Mouse (Mus musculus): ENCODE measurements at regions not wholly inside any gene's neighbourhood (a gene's known extent, or its start where the extent isn't known, plus 50 kb on each side); places are given as distances from the start of the nearest gene placed in this dataset.

DNA sequence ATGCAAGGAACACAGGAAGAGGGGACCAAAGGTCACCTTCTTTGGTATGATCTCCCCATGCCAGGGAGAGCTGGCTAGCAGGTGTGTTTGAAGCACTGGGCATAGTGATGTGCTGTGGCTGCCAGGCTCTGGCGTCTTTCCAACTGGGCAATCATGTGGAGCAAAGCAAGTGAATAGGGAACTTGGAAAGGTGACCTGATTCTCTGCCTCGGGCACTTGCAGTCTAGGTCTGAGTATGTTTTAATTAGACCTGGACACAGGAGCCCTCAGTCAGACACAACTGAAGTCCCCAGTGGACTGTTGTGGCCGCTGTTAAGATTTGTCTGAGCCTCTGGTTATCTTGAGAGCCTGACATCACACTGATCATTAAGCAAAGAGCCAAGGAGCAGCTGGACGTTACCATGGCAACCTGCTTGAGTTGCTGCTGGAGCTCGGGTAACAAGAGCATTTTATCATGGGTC, 153.8 kb upstream of the Ccdc122 start:
- Histone ChIP-seq H3K36me3 (ENCODE audit: insufficient read depth) (no peaks in the 10 kb centered on the region), H3K4me2 (ENCODE audit: low read depth) (peak overlapping the region; percentile 4; the same call in 1 of the 2 replicates), H3K27ac (ENCODE audit: low read depth, low read length) (peak overlapping the region; percentile 40; the same call in 1 of the 2 replicates), H3K27me3 (ENCODE audit: insufficient read depth, low read length) (no peaks in the 10 kb centered on the region), H3K9ac (no peak overlapping the region), H3K9me3 (ENCODE audit: low read length) (no peaks in the 10 kb centered on the region), H3K4me1 (ENCODE audit: insufficient read depth) (peaks cover 12% of the 10 kb centered on the region), H3K4me3 (ENCODE audit: low read depth, low read length) (no peak overlapping the region)
- peak; percentile 80 for ATAC-seq
- 4% methylated on average over 5 of the region's 5 CpGs for WGBS
- DNase-seq = peak; percentile 78
- TF ChIP-seq CTCF (IDR thresholded peaks at IDR 0.05; ENCODE audit: low read depth) = no peak

- H3K36me3 ChIP-seq (ENCODE audit: insufficient read depth) = no peaks in the 10 kb centered on the region
- no peaks in the 10 kb centered on the region for H3K9me3 ChIP-seq (ENCODE audit: low read length)
- WGBS = 80% methylated on average over 3 of the region's 3 CpGs
- no peak overlapping the region for H3K4me2 ChIP-seq (ENCODE audit: low read depth)
- no peak overlapping the region for H3K4me3 ChIP-seq (ENCODE audit: low read depth, low read length)
- no peaks in the 10 kb centered on the region for H3K27me3 ChIP-seq (ENCODE audit: insufficient read depth, low read length)
- ATAC-seq (no peak), DNase-seq (no peak)
- H3K4me1 ChIP-seq (ENCODE audit: insufficient read depth) = peaks cover 12% of the 10 kb centered on the region
- no peak overlapping the region for H3K9ac ChIP-seq
- no peak for TF ChIP-seq CTCF (IDR thresholded peaks at IDR 0.05; ENCODE audit: low read depth)
- H3K27ac ChIP-seq (ENCODE audit: low read depth, low read length) = no peak overlapping the region
Measured at GRCm38 (mm10) chr14:76880851-76881250, 155.7 kb upstream of the Ccdc122 start.

DNA sequence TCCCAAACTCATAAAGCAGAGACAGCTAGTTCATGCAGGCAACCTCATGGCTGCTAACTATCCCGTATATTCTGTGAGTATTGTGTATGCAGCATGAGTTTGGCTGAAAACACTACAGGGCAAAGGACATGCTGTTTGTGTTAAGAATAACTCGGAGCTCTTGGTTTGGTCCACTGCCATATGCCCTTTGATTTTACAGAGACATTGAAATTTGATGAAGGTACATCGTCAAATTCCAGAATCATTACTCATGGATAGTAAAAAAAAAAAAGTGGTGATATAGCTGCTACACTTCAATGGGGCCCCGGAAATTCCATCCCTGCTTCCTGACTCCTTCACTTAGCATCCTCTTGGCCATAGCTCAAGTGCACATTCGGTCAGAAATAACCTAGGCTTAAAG, 159.3 kb upstream of the Ccdc122 start:
- DNase-seq (no peak), ATAC-seq (no peak)
- Histone ChIP-seq H3K27ac (ENCODE audit: low read depth, low read length) (no peak overlapping the region), H3K36me3 (ENCODE audit: insufficient read depth) (no peaks in the 10 kb centered on the region), H3K27me3 (ENCODE audit: insufficient read depth, low read length) (no peaks in the 10 kb centered on the region), H3K4me2 (ENCODE audit: low read depth) (no peak overlapping the region), H3K4me1 (ENCODE audit: insufficient read depth) (peaks cover under 1% of the 10 kb centered on the region), H3K4me3 (ENCODE audit: low read depth, low read length) (no peak overlapping the region), H3K9me3 (ENCODE audit: low read length) (no peaks in the 10 kb centered on the region), H3K9ac (no peak overlapping the region)
- TF ChIP-seq CTCF (IDR thresholded peaks at IDR 0.05; ENCODE audit: low read depth) = no peak
- 69% methylated on average over 5 of the region's 5 CpGs for WGBS

GRCm38 (mm10) chr14:76876015-76876414, 160.6 kb upstream of the Ccdc122 start:
- no peaks in the 10 kb centered on the region for H3K27me3 ChIP-seq (ENCODE audit: insufficient read depth, low read length)
- no peak overlapping the region for H3K4me3 ChIP-seq (ENCODE audit: low read depth, low read length)
- H3K9ac ChIP-seq = no peak overlapping the region
- DNase-seq (peak; percentile 82), ATAC-seq (peak; percentile 51)
- no peak overlapping the region for H3K27ac ChIP-seq (ENCODE audit: low read depth, low read length)
- 52% methylated on average over 7 of the region's 7 CpGs for WGBS
- no peaks in the 10 kb centered on the region for H3K36me3 ChIP-seq (ENCODE audit: insufficient read depth)
- H3K4me2 ChIP-seq (ENCODE audit: low read depth) = no peak overlapping the region
- no peaks in the 10 kb centered on the region; the same call in 1 of the 2 replicates for H3K4me1 ChIP-seq (ENCODE audit: insufficient read depth)
- no peaks in the 10 kb centered on the region for H3K9me3 ChIP-seq (ENCODE audit: low read length)
- peak; percentile 88 for TF ChIP-seq CTCF (IDR thresholded peaks at IDR 0.05; ENCODE audit: low read depth)

GRCm38 (mm10) chr14:76875266-76875900, 161.2 kb upstream of the Ccdc122 start:
- no peak for TF ChIP-seq CTCF (IDR thresholded peaks at IDR 0.05; ENCODE audit: low read depth)
- Histone ChIP-seq H3K36me3 (ENCODE audit: insufficient read depth) (no peaks in the 10 kb centered on the region), H3K27me3 (ENCODE audit: insufficient read depth, low read length) (no peaks in the 10 kb centered on the region), H3K4me2 (ENCODE audit: low read depth) (no peak overlapping the region), H3K9ac (no peak overlapping the region), H3K9me3 (ENCODE audit: low read length) (no peaks in the 10 kb centered on the region), H3K4me1 (ENCODE audit: insufficient read depth) (no peaks in the 10 kb centered on the region; the same call in 1 of the 2 replicates), H3K27ac (ENCODE audit: low read depth, low read length) (no peak overlapping the region), H3K4me3 (ENCODE audit: low read depth, low read length) (no peak overlapping the region)
- no peak for ATAC-seq
- DNase-seq = no peak
- 53% methylated on average over 8 of the region's 8 CpGs for WGBS

DNA sequence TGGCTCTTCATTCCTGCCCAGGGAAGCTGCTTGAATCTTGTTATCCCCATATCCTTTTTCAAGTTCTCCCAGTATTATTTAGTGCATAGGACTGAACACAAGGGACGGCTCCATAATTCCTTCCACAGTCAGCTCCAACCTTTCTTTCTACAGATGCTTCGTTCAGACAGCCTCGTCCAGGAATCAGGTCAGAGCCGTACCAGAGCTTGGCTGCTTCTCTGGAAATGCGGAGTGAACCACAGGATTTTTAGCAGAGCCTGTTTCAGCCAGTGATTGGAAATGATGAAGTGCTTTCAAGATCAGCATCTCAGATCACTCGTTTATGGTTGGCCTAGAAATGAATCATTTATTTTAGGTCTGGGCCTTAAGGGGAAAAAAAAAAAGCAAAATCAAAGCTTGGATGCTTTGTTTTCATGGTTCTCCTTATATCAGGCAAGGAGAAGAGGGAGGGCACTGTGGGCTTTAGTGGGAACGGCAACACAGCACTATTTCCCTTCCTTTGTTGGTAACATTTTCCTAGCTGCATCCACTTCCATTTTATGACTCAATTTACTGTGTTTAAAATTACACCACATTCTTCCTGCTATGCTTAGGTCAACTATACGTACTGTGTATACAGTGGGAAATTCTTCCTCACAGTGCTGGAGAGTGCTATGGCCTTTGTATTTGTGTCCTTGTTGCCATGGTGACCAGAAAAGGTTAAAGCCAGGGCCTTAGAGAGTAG, 161.9 kb upstream of the Ccdc122 start:
- Histone ChIP-seq H3K27ac (ENCODE audit: low read depth, low read length) (0 out of 2 replicates have a peak overlapping the region, but pooled peaks have one; percentile 62), H3K4me1 (ENCODE audit: insufficient read depth) (no peaks in the 10 kb centered on the region; the same call in 1 of the 2 replicates), H3K36me3 (ENCODE audit: insufficient read depth) (no peaks in the 10 kb centered on the region), H3K9me3 (ENCODE audit: low read length) (no peaks in the 10 kb centered on the region), H3K9ac (no peak overlapping the region), H3K27me3 (ENCODE audit: insufficient read depth, low read length) (no peaks in the 10 kb centered on the region), H3K4me3 (ENCODE audit: low read depth, low read length) (no peak overlapping the region), H3K4me2 (ENCODE audit: low read depth) (no peak overlapping the region)
- 27% methylated on average over 8 of the region's 8 CpGs for WGBS
- TF ChIP-seq CTCF (IDR thresholded peaks at IDR 0.05; ENCODE audit: low read depth) = no peak
- DNase-seq (no peak), ATAC-seq (peak; percentile 32; the same call in 1 of the 2 replicates)

DNA sequence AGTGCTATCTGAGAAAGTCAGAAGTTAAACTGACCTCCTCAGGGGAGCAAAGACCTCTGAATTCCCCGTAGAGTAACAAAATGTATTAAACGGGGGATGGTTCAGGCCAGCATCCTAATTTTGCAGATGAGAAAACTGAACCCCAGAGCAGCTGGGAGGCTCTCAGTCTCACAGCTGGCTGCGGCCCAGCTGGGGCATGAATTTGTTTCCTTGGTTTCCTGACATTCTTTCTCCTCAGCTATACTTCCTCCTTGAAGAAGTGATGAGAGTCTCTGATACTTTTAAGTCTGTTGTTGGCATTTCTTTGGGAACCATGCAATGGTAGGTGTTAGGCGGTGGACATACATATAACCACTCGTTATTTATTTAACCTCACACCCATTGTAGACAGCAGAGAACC, 162.9 kb upstream of the Ccdc122 start:
- WGBS = 85% methylated on average over 5 of the region's 5 CpGs
- Histone ChIP-seq H3K36me3 (ENCODE audit: insufficient read depth) (no peaks in the 10 kb centered on the region), H3K9me3 (ENCODE audit: low read length) (no peaks in the 10 kb centered on the region), H3K4me1 (ENCODE audit: insufficient read depth) (no peaks in the 10 kb centered on the region; the same call in 1 of the 2 replicates), H3K27me3 (ENCODE audit: insufficient read depth, low read length) (no peaks in the 10 kb centered on the region), H3K4me3 (ENCODE audit: low read depth, low read length) (no peak overlapping the region), H3K27ac (ENCODE audit: low read depth, low read length) (no peak overlapping the region), H3K9ac (no peak overlapping the region), H3K4me2 (ENCODE audit: low read depth) (no peak overlapping the region)
- no peak for TF ChIP-seq CTCF (IDR thresholded peaks at IDR 0.05; ENCODE audit: low read depth)
- ATAC-seq = no peak
- DNase-seq = no peak

Measured in forebrain, postnatal 0 days (tissue).